Mouse (Mus musculus) layer of hippocampus, adult 18-20 months (tissue): ENCODE measurements around the gene Senp5. TPM values are rescaled to one million over a fixed set of nuclear protein-coding genes. Genes with fewer than 3 reads are reported as not detected.
"Not testable (repeated sequence)": the region's sequence is repeated elsewhere in the genome, so short reads cannot be mapped to it uniquely, and the experiment has no call there.

Experiments used
- DNase-seq, 2 experiments: peaks; one replicate each; pipeline ENCODE4 v3.0.0; 2022; ENCODE audit warnings: low spot score in 2 of 2
- long read RNA-seq: library from polyadenylated mRNA; stranded (forward); transcript quantifications from one replicate; pipeline ENCODE4 v2.0.0, GENCODE M21; 2021
- total RNA-seq, 2 experiments: library from RNA; stranded (reverse); gene quantifications; 2 replicates each; pipeline ENCODE4 v1.2.3; 2021

Senp5 gene
- total RNA-seq = 10 to 100 TPM; 37.7 to 39.0 TPM
- long read RNA-seq, full-length matches to known transcripts = 11 of 23 reads
- long read RNA-seq, partial matches to known transcripts = 4 of 23 reads
- long read RNA-seq, other reads (novel, unspliced or antisense) = 8 of 23 reads

- DNase-seq = peak; percentile 90 to 91
Observed at GRCm38 (mm10) chr16:32002509-32003477, at the start of gene Senp5. TSS of gene Senp5 (minus strand) at chr16:32003287.

- no peak for DNase-seq
Observed at GRCm38 (mm10) chr16:32042367-32042766, 39.3 kb upstream of the Senp5 start.

- no peak for DNase-seq
Observed at GRCm38 (mm10) chr16:32019678-32020077, 16.6 kb upstream of the Senp5 start.

- no peak for DNase-seq
Observed at GRCm38 (mm10) chr16:32010330-32010729, 7.2 kb upstream of the Senp5 start.

GRCm38 (mm10) chr16:32009913-32010312 lies 6.8 kb upstream of the Senp5 start:
- peak; percentile 41 to 64 for DNase-seq

- DNase-seq = no peak
Observed at GRCm38 (mm10) chr16:32008529-32009293, 5.6 kb upstream of the Senp5 start.

GRCm38 (mm10) chr16:32004731-32005130 lies 1.6 kb upstream of the Senp5 start:
- DNase-seq = no peak

- no peak for DNase-seq
Observed at GRCm38 (mm10) chr16:31996371-31996770, 6.7 kb downstream of the Senp5 start.

GRCm38 (mm10) chr16:31993946-31994345 lies 9.1 kb downstream of the Senp5 start:
- DNase-seq = no peak

GRCm38 (mm10) chr16:31993195-31993594 lies 9.9 kb downstream of the Senp5 start:
- no peak for DNase-seq

- DNase-seq = no peak
Observed at GRCm38 (mm10) chr16:31992039-31992438, 11.0 kb downstream of the Senp5 start.

- DNase-seq = no peak
Observed at GRCm38 (mm10) chr16:31980946-31981345, 22.1 kb downstream of the Senp5 start.

- DNase-seq = no peak
Observed at GRCm38 (mm10) chr16:31979501-31979900, 23.6 kb downstream of the Senp5 start.

GRCm38 (mm10) chr16:31975258-31975657 lies 27.8 kb downstream of the Senp5 start:
- DNase-seq = no peak

- DNase-seq = peak in 1 of 2 experiments; percentile 67
Observed at GRCm38 (mm10) chr16:31963224-31963623, 39.9 kb downstream of the Senp5 start.

GRCm38 (mm10) chr16:31948345-31948774 lies 54.7 kb downstream of the Senp5 start, which contains the start of the genes 0610012G03Rik and Ncbp2:
TSS of gene 0610012G03Rik (minus strand) at chr16:31948494.
TSS of gene Ncbp2 (plus strand) at chr16:31948513.
- DNase-seq = peak; percentile 94 to 97

- peak in 1 of 2 experiments; percentile 51 for DNase-seq
Observed at GRCm38 (mm10) chr16:31947901-31948316, 55.2 kb downstream of the Senp5 start.

- no peak for DNase-seq
Observed at GRCm38 (mm10) chr16:31947333-31947732, 55.8 kb downstream of the Senp5 start.

- not testable (repeated sequence) for DNase-seq
Observed at GRCm38 (mm10) chr16:31945986-31946385, 57.1 kb downstream of the Senp5 start.

GRCm38 (mm10) chr16:31945372-31945771 lies 57.7 kb downstream of the Senp5 start:
- no peak for DNase-seq

GRCm38 (mm10) chr16:31944698-31945255 lies 58.3 kb downstream of the Senp5 start:
- DNase-seq = no peak
